Mouse (Mus musculus): ENCODE data around the gene Mllt11.

GRCm38 (mm10) chr3:95261975-95262374 lies 30.0 kb upstream of the Mllt11 start:
- no peak for TF ChIP-seq CTCF (IDR thresholded peaks at IDR 0.05; ENCODE audit: borderline replicate concordance, insufficient read depth, low read length)
- TF ChIP-seq POLR2A (IDR thresholded peaks at IDR 0.05; ENCODE audit: low read depth, low read length) = no peak
